Mouse (Mus musculus) CD8-positive naive resting alpha-beta T cell, adult 57 days (primary cell): ENCODE results near the gene Mphosph8. TPM values are rescaled to one million over a fixed set of nuclear protein-coding genes. Genes with fewer than 3 reads are reported as not detected.

ENCODE experiments used
- total RNA-seq: library from RNA; stranded (reverse); gene quantifications from one replicate; pipeline ENCODE4 v1.2.4, GENCODE M21; 2023

Mphosph8 gene
- 34.8 TPM for total RNA-seq

GRCm38 (mm10) chr14:56667969-56668802 lies at the start of gene Mphosph8:
Gene Mphosph8, plus strand, starts transcription at chr14:56668248.

Other genes with a start within 250 kb of the Mphosph8 start
- 18.1 TPM for gene Cenpj, start 92.8 kb upstream of the Mphosph8 start, total RNA-seq
- gene Parp4, start 92.6 kb upstream of the Mphosph8 start, total RNA-seq, result 67.4 TPM
- 73.8 TPM for gene Pspc1, start 110.1 kb downstream of the Mphosph8 start, total RNA-seq
- gene Zmym5, start 143.5 kb downstream of the Mphosph8 start, total RNA-seq, result 54.8 TPM
- 115 TPM for gene Zmym2, start 218.4 kb downstream of the Mphosph8 start, total RNA-seq